Comparison of ENCODE assay signal across 9 mouse cellular contexts in genomic region chr4:149886298-149887271, GRCm38 (mm10).
A peak's percentile ranks its signal among the peaks of the same experiment; 100 is the strongest.
DNase-seq lines count a peak whose midpoint lies in the region; ATAC-seq and TF ChIP-seq lines count a peak whose summit lies in the region.
"Had no signal": no experiment of that assay in that cellular context is flagged by ENCODE, and none has a peak within 500 bp of the region (broad histone marks: within the 10 kb centered on the region; RNA-seq: fewer than 3 reads in every experiment).

No protein-coding gene starts in this region.

- H3K9me3 ChIP-seq in hindbrain, embryonic 11.5 days (ENCODE audit: control insufficient read depth, low read length), result no peaks in the 10 kb centered on the region
- H3K9me3 ChIP-seq in hindbrain, postnatal 0 days (ENCODE audit: low read length), result no peaks in the 10 kb centered on the region
- H3K9me3 ChIP-seq in heart, embryonic 13.5 days, result no peaks in the 10 kb centered on the region
- no peaks in the 10 kb centered on the region for H3K9me3 ChIP-seq in limb, embryonic 11.5 days (ENCODE audit: control insufficient read depth, low read length)
- H3K9me3 ChIP-seq: liver, embryonic 13.5 days had no signal

- H3K27ac ChIP-seq in hindbrain, embryonic 11.5 days (ENCODE audit: low read depth, low read length), result no peak overlapping the region
- H3K27ac ChIP-seq in hindbrain, postnatal 0 days, result no peak overlapping the region
- no peak overlapping the region for H3K27ac ChIP-seq in heart, embryonic 13.5 days (replicated peaks)
- no peak overlapping the region; the same call in 1 of the 2 replicates for H3K27ac ChIP-seq in limb, embryonic 11.5 days (replicated peaks; ENCODE audit: low read depth, low read length)
- H3K27ac ChIP-seq: liver, embryonic 13.5 days had no signal

- ATAC-seq in hindbrain, embryonic 11.5 days (ENCODE audit: low FRiP score), result peak; percentile 38
- ATAC-seq in hindbrain, postnatal 0 days, result no peak
- ATAC-seq in heart, embryonic 13.5 days (ENCODE audit: extremely low read depth, insufficient number of reproducible peaks, low FRiP score, low TSS enrichment), result no peak
- no peak for ATAC-seq in limb, embryonic 11.5 days (ENCODE audit: insufficient number of reproducible peaks, low FRiP score, low TSS enrichment, low read depth)

- WGBS in hindbrain, embryonic 11.5 days, result 65% methylated on average over 18 of the region's 18 CpGs
- WGBS in hindbrain, postnatal 0 days, result 65% methylated on average over 18 of the region's 18 CpGs
- WGBS in heart, embryonic 13.5 days, result 48% methylated on average over 18 of the region's 18 CpGs
- 52% methylated on average over 18 of the region's 18 CpGs for whole genome bisulfite sequencing in limb, embryonic 11.5 days

- H3K4me2 ChIP-seq in hindbrain, embryonic 11.5 days (replicated peaks; ENCODE audit: low read depth, low read length), result no peak overlapping the region
- no peak overlapping the region for H3K4me2 ChIP-seq in hindbrain, postnatal 0 days (ENCODE audit: low read depth, low read length)
- H3K4me2 ChIP-seq in heart, embryonic 13.5 days, result no peak overlapping the region
- no peak overlapping the region for H3K4me2 ChIP-seq in limb, embryonic 11.5 days (ENCODE audit: low read depth, severe bottlenecking)
- H3K4me2 ChIP-seq: liver, embryonic 13.5 days had no signal

- no peaks in the 10 kb centered on the region for H3K36me3 ChIP-seq in hindbrain, embryonic 11.5 days (ENCODE audit: control insufficient read depth, insufficient read depth, low read length)
- H3K36me3 ChIP-seq in hindbrain, postnatal 0 days (ENCODE audit: insufficient read depth, low read length), result no peaks in the 10 kb centered on the region
- H3K36me3 ChIP-seq in heart, embryonic 13.5 days, result no peaks in the 10 kb centered on the region
- no peaks in the 10 kb centered on the region for H3K36me3 ChIP-seq in limb, embryonic 11.5 days (ENCODE audit: control insufficient read depth, insufficient read depth, low read length)
- H3K36me3 ChIP-seq: liver, embryonic 13.5 days had no signal

- no peak overlapping the region for H3K4me3 ChIP-seq in hindbrain, embryonic 11.5 days (ENCODE audit: low read depth, low read length)
- no peak overlapping the region for H3K4me3 ChIP-seq in hindbrain, postnatal 0 days (ENCODE audit: low read length)
- H3K4me3 ChIP-seq in heart, embryonic 13.5 days, result no peak overlapping the region
- no peak overlapping the region for H3K4me3 ChIP-seq in limb, embryonic 11.5 days (ENCODE audit: low read depth, low read length)
- H3K4me3 ChIP-seq: liver, embryonic 13.5 days had no signal

- no peak overlapping the region for H3K9ac ChIP-seq in hindbrain, embryonic 11.5 days (ENCODE audit: low read depth, low read length)
- no peak overlapping the region for H3K9ac ChIP-seq in hindbrain, postnatal 0 days (replicated peaks; ENCODE audit: low read length)
- H3K9ac ChIP-seq in heart, embryonic 13.5 days, result 0 out of 2 replicates have a peak overlapping the region, but pooled peaks have one; percentile 0
- H3K9ac ChIP-seq in limb, embryonic 11.5 days (ENCODE audit: low read length), result peak overlapping the region; percentile 1; the same call in 1 of the 2 replicates
- H3K9ac ChIP-seq: liver, embryonic 13.5 days had no signal

- no peak for TF ChIP-seq CTCF in hindbrain, postnatal 0 days (IDR thresholded peaks at IDR 0.05; ENCODE audit: low read depth)

- H3K4me1 ChIP-seq in hindbrain, embryonic 11.5 days (replicated peaks; ENCODE audit: control insufficient read depth, insufficient read depth, low read length), result no peaks in the 10 kb centered on the region
- H3K4me1 ChIP-seq in hindbrain, postnatal 0 days (ENCODE audit: insufficient read depth, low read length), result 0 out of 2 replicates have a peak, but pooled peaks cover 7% of the 10 kb centered on the region
- H3K4me1 ChIP-seq in heart, embryonic 13.5 days, result peaks cover 50% of the 10 kb centered on the region
- H3K4me1 ChIP-seq in limb, embryonic 11.5 days (ENCODE audit: control insufficient read depth, insufficient read depth, low read length), result peaks cover 39% of the 10 kb centered on the region
- H3K4me1 ChIP-seq: liver, embryonic 13.5 days had no signal

- no peak for DNase-seq in hindbrain, embryonic 11.5 days (ENCODE audit: low spot score)
- no peak for DNase-seq in hindbrain, postnatal 0 days (ENCODE audit: low spot score)
- peak; percentile 31 for DNase-seq in adrenal gland, postnatal 25 days
- no peak for DNase-seq in limb, embryonic 11.5 days (ENCODE audit: low spot score)
- DNase-seq in spleen, adult 18-20 months, result no peak
- no peak for DNase-seq in urinary bladder, adult 18-20 months (ENCODE audit: low spot score in 2 of 2)
- no peak for DNase-seq in left cerebral cortex, adult 18-20 months (ENCODE audit: low spot score in 2 of 2)
- DNase-seq: liver, embryonic 13.5 days had no signal

- no peaks in the 10 kb centered on the region for H3K27me3 ChIP-seq in hindbrain, embryonic 11.5 days (ENCODE audit: control insufficient read depth, insufficient read depth, low read length)
- H3K27me3 ChIP-seq in hindbrain, postnatal 0 days (ENCODE audit: insufficient read depth, low read length), result no peaks in the 10 kb centered on the region
- H3K27me3 ChIP-seq in heart, embryonic 13.5 days (replicated peaks), result peaks cover 19% of the 10 kb centered on the region; the same call in 1 of the 2 replicates
- no peaks in the 10 kb centered on the region for H3K27me3 ChIP-seq in limb, embryonic 11.5 days (ENCODE audit: control insufficient read depth, insufficient read depth, low read length)

Comparison
In these comparisons a context has a peak if more than half of its experiments do, and no peak if none do; other contexts are left out.
1. H3K9ac ChIP-seq: peak in heart, embryonic 13.5 days (single experiment) and limb, embryonic 11.5 days (single experiment); none in hindbrain, embryonic 11.5 days (single experiment) and hindbrain, postnatal 0 days (single experiment).